Mouse (Mus musculus): ENCODE results near the gene Gm9999.

GRCm38 (mm10) chr7:46962806-46963618 lies 20.4 kb upstream of the Gm9999 start:
- peak; percentile 85 for TF ChIP-seq CTCF (IDR thresholded peaks at IDR 0.05)
- no peak for TF ChIP-seq POLR2A (IDR thresholded peaks at IDR 0.05; ENCODE audit: insufficient read depth, low read depth, low read length)
